In genomic region chr3:22306624-22307023, GRCm38 (mm10) we compare ENCODE assay signal across 8 mouse cellular contexts.
DNase-seq lines count a peak whose midpoint lies in the region; ATAC-seq and TF ChIP-seq lines count a peak whose summit lies in the region.

No protein-coding gene starts in this region.

- peak; percentile 51 for TF ChIP-seq CTCF in heart, adult 2 months (IDR thresholded peaks at IDR 0.05)
- TF ChIP-seq CTCF in thymus, adult 2 months (IDR thresholded peaks at IDR 0.05; ENCODE audit: borderline replicate concordance, control insufficient read depth, extremely low read depth, insufficient read depth, low read length, poor library complexity), result no peak

- no peaks in the 10 kb centered on the region for H3K9me3 ChIP-seq in heart, embryonic 12.5 days (replicated peaks)

- TF ChIP-seq EP300 in heart, adult 2 months (IDR thresholded peaks at IDR 0.05; ENCODE audit: insufficient read depth, low read depth, low read length), result no peak

- ATAC-seq in heart, embryonic 12.5 days (ENCODE audit: insufficient number of reproducible peaks, low FRiP score), result no peak
- 0 out of 2 replicates have a peak, but pooled peaks have one; percentile 44 for ATAC-seq in granulocyte monocyte progenitor cell, adult 5-6 weeks (replicated peaks; ENCODE audit: poor library complexity, severe bottlenecking)
- no peak for ATAC-seq in erythroid progenitor cell, adult 5-6 weeks (replicated peaks; ENCODE audit: low FRiP score, poor library complexity, severe bottlenecking)

- intact Hi-C loops in heart, adult 2 months (cut with DNase I), result loop anchor here (10.0 kb wide), 1 partner anchor 232 kb away; the partner anchor contains the start of gene Tbl1xr1

- H3K9ac ChIP-seq in heart, adult 2 months (ENCODE audit: low read depth, low read length), result no peak overlapping the region
- no peak overlapping the region for H3K9ac ChIP-seq in heart, embryonic 12.5 days

- no peak for DNase-seq in heart, adult 2 months
- DNase-seq in thymus, adult 2 months, result peak; percentile 25
- no peak for DNase-seq in thymus, adult 18-20 months
- peak; percentile 45 for DNase-seq in thymus, postnatal 4 days
- DNase-seq in gastrocnemius, postnatal 25 days, result no peak

- H3K4me1 ChIP-seq in heart, adult 2 months (ENCODE audit: control insufficient read depth, insufficient read depth, low read length), result no peaks in the 10 kb centered on the region
- no peaks in the 10 kb centered on the region for H3K4me1 ChIP-seq in heart, embryonic 12.5 days (replicated peaks)
- H3K4me1 ChIP-seq in thymus, adult 2 months (replicated peaks; ENCODE audit: control insufficient read depth, insufficient read depth, low read length), result no peaks in the 10 kb centered on the region

- no peaks in the 10 kb centered on the region for H3K36me3 ChIP-seq in heart, adult 2 months (ENCODE audit: control insufficient read depth, insufficient read depth, low read length)
- H3K36me3 ChIP-seq in heart, embryonic 12.5 days, result no peaks in the 10 kb centered on the region
- H3K36me3 ChIP-seq in thymus, adult 2 months (ENCODE audit: control insufficient read depth, insufficient read depth, low read length), result no peaks in the 10 kb centered on the region

- no peaks in the 10 kb centered on the region for H3K27me3 ChIP-seq in heart, adult 2 months (ENCODE audit: control insufficient read depth, insufficient read depth, low read length)
- no peaks in the 10 kb centered on the region for H3K27me3 ChIP-seq in heart, embryonic 12.5 days (replicated peaks)
- H3K27me3 ChIP-seq in thymus, adult 2 months (ENCODE audit: control insufficient read depth, insufficient read depth, low read length), result no peaks in the 10 kb centered on the region

- H3K27ac ChIP-seq in heart, adult 2 months, result no peak overlapping the region
- H3K27ac ChIP-seq in heart, embryonic 12.5 days (ENCODE audit: poor library complexity, severe bottlenecking), result no peak overlapping the region
- no peak overlapping the region for H3K27ac ChIP-seq in thymus, adult 2 months (ENCODE audit: control insufficient read depth, insufficient read depth, low read length)

- no peak for TF ChIP-seq POLR2A in heart, adult 2 months (IDR thresholded peaks at IDR 0.05; ENCODE audit: insufficient read depth, low read depth, low read length)
- no peak for TF ChIP-seq POLR2A in thymus, adult 2 months (IDR thresholded peaks at IDR 0.05; ENCODE audit: control insufficient read depth, extremely low read depth, insufficient read depth, low read length, poor library complexity)

- 69% methylated on average over 4 of the region's 4 CpGs for WGBS in heart, adult 2 months
- WGBS in heart, embryonic 12.5 days, result 68% methylated on average over 4 of the region's 4 CpGs
- 71% methylated on average over 4 of the region's 4 CpGs for WGBS in thymus, adult 2 months

- no peak overlapping the region for H3K4me3 ChIP-seq in heart, adult 2 months
- no peak overlapping the region for H3K4me3 ChIP-seq in heart, embryonic 12.5 days
- no peak overlapping the region for H3K4me3 ChIP-seq in thymus, adult 2 months (ENCODE audit: control insufficient read depth, insufficient read depth, low read length)

- no peaks in the 10 kb centered on the region for H3K79me2 ChIP-seq in heart, adult 2 months (replicated peaks; ENCODE audit: control insufficient read depth, insufficient read depth, low read length)

- H3K4me2 ChIP-seq in heart, embryonic 12.5 days, result no peak overlapping the region

Comparison
In these comparisons a context has a peak if more than half of its experiments do, and no peak if none do; other contexts are left out.
1. DNase-seq: peak in thymus, adult 2 months (single experiment) and thymus, postnatal 4 days (single experiment); none in heart, adult 2 months (0 of 2), thymus, adult 18-20 months (0 of 2) and gastrocnemius, postnatal 25 days (single experiment).